Mouse (Mus musculus): ENCODE results near the gene Alg3. TPM values are rescaled to one million over a fixed set of nuclear protein-coding genes. Genes with fewer than 3 reads are reported as not detected.

Gene Alg3
- 46.9 and 58.9 TPM in 2 replicates for polyA plus RNA-seq (2014; fragmentation: Nextera tagmentation; extraction: Ambion mirVana)

DNA sequence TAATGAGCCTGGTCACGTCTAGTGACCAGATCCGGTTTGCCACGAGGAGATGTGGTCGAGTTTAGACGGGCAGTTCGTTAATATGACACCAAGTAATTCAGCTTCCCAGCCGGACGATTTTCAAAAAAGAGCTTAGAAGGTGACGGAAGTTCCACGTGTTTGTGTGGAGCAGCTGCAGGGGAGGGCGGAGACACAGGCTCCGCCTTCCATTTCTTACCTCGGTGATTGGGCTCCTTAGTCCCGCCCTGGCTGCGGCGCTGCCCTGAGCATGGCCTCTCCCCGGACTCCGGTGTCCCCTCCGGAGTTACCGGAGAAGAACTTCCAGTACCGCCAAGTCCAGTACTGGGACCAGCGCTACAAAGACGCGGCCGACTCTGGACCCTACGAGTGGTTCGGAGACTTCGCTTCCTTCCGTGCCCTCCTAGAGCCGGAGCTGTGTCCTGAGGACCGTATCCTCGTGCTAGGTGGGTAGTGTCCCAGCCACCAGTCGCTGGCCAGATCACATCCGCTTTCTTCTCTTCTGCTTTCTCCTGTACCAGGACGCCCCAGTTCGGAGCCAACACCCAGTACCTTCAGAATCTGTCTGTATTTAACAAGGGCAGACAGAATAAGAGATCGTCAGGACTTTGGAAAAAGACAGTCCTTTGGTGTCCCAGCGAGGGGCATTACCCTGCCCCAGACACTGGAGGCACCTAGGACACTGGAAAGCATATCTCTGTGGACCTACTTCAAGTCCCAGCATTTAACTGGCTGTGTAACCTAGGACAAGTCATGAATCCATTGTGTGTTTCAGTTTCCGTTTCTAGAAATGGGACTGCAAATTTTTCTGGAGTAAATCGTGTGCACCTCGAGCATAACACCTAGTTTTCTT is at the start of gene Alg3, which contains the start of the genes Eef1akmt4 and Gm49333:
Gene Alg3, minus strand, starts transcription at position 379 of the 871 bp plus-strand sequence.
Gene Eef1akmt4, plus strand, starts transcription at position 237 of the 871 bp plus-strand sequence.
Gene Gm49333, plus strand, starts transcription at position 254 of the 871 bp plus-strand sequence.
- peak; percentile 96 for ATAC-seq (replicated peaks; ENCODE audit: low FRiP score)

DNA sequence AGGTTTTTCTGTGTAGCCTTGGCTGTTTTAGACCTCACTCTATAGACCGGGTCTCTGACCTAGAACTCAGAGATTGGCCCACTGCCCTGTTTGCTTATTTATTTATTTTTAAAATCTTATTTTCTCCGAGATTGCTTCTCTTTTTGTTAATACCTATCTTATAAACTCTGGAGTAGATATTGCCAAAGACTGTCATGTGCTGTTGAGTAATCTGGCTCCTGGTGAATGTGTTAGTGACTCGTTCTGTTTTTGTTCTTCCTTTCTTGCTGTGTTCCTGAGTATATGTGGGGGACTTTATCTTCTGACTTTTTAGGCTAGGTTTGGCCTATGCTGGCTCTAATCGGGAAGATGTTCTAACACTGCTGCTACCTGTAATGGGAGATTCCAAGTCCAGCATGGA is 46.1 kb upstream of the Alg3 start:
- no peak overlapping the region for H3K4me3 ChIP-seq (ENCODE audit: low read depth, low read length)
- no peaks in the 10 kb centered on the region for H3K27me3 ChIP-seq (ENCODE audit: control insufficient read depth, insufficient read depth, low read length)
- no peaks in the 10 kb centered on the region for H3K9me3 ChIP-seq (ENCODE audit: control insufficient read depth, low read length)
- H3K4me2 ChIP-seq (ENCODE audit: low read depth, low read length, severe bottlenecking), result no peak overlapping the region
- no peaks in the 10 kb centered on the region; the same call in 1 of the 2 replicates for H3K4me1 ChIP-seq (replicated peaks; ENCODE audit: control insufficient read depth, insufficient read depth, low read length)
- peaks cover 26% of the 10 kb centered on the region for H3K36me3 ChIP-seq (ENCODE audit: control insufficient read depth, insufficient read depth, low read length)
- 98% methylated on average over 4 of the region's 4 CpGs for WGBS
- no peak overlapping the region for H3K27ac ChIP-seq (ENCODE audit: low read depth, low read length)
- ATAC-seq (replicated peaks; ENCODE audit: low FRiP score) (no peak), DNase-seq (ENCODE audit: low spot score) (no peak)
- no peak overlapping the region for H3K9ac ChIP-seq (ENCODE audit: low read length)

More for the DNA sequence above, at the start of gene Alg3, which contains the start of the genes Eef1akmt4 and Gm49333:
- Histone ChIP-seq H3K9ac (ENCODE audit: low read length) (peak within 1 kb of the TSS; percentile 97), H3K27me3 (ENCODE audit: control insufficient read depth, insufficient read depth, low read length) (no peaks in the 10 kb centered on the region), H3K4me1 (replicated peaks; ENCODE audit: control insufficient read depth, insufficient read depth, low read length) (peaks cover 4% of the 10 kb centered on the region; the same call in 1 of the 2 replicates), H3K4me2 (ENCODE audit: low read depth, low read length, severe bottlenecking) (peak within 1 kb of the TSS; percentile 67), H3K27ac (ENCODE audit: low read depth, low read length) (peak within 1 kb of the TSS; percentile 78), H3K9me3 (ENCODE audit: control insufficient read depth, low read length) (no peaks in the 10 kb centered on the region), H3K36me3 (ENCODE audit: control insufficient read depth, insufficient read depth, low read length) (0 out of 2 replicates have a peak, but pooled peaks cover 2% of the 10 kb centered on the region), H3K4me3 (ENCODE audit: low read depth, low read length) (peak within 1 kb of the TSS; percentile 76)
- peak; percentile 90 for DNase-seq (ENCODE audit: low spot score)
- WGBS, result 2% methylated on average over 41 of the region's 41 CpGs

DNA sequence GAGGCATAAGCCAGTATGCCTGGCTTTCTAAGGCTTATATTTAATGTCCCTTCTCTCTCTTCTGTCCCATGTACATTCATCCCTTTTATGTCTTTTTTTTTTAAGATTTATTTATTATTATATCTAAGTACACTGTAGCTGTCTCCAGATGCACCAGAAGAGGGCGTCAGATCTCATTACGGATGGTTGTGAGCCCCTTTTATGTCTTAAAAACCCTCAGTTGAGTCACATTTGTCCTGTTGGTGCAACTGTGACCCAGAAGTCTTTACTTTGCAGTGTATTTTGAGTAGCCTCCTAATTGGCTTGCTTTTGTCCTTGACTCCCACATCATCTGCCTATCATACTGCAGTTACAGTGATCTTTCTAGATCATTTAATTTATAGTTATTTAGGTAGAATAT is 41.8 kb upstream of the Alg3 start:
- H3K27ac ChIP-seq (ENCODE audit: low read depth, low read length), result no peak overlapping the region
- peaks cover 13% of the 10 kb centered on the region; the same call in 1 of the 2 replicates for H3K36me3 ChIP-seq (ENCODE audit: control insufficient read depth, insufficient read depth, low read length)
- DNase-seq (ENCODE audit: low spot score), result no peak
- H3K4me3 ChIP-seq (ENCODE audit: low read depth, low read length), result no peak overlapping the region
- H3K9ac ChIP-seq (ENCODE audit: low read length), result no peak overlapping the region
- 45% methylated on average over 2 of the region's 2 CpGs for WGBS
- no peak overlapping the region for H3K4me2 ChIP-seq (ENCODE audit: low read depth, low read length, severe bottlenecking)
- no peaks in the 10 kb centered on the region for H3K9me3 ChIP-seq (ENCODE audit: control insufficient read depth, low read length)
- H3K4me1 ChIP-seq (replicated peaks; ENCODE audit: control insufficient read depth, insufficient read depth, low read length), result peaks cover 2% of the 10 kb centered on the region; the same call in 1 of the 2 replicates
- no peaks in the 10 kb centered on the region for H3K27me3 ChIP-seq (ENCODE audit: control insufficient read depth, insufficient read depth, low read length)
- no peak for ATAC-seq (replicated peaks; ENCODE audit: low FRiP score)

DNA sequence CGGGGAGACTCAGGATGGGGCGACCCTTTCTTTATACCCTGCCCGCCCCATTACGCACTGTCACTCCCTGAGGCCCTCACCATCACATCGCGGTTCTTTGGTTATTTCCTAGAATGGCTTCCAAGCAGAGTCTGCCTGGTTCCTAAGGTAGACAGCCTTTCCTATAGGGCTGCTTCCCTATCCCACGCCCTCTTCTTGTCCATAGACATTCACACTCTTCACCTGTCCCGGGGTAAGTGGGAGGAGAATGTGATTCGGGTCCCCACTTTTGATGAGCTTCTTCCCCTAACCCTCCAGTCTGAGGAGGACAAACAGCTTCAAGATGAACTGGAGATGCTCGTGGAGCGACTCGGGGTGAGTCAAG is 40.4 kb upstream of the Alg3 start:
- Histone ChIP-seq H3K9me3 (ENCODE audit: control insufficient read depth, low read length) (no peaks in the 10 kb centered on the region), H3K4me3 (ENCODE audit: low read depth, low read length) (peak overlapping the region; percentile 89), H3K36me3 (ENCODE audit: control insufficient read depth, insufficient read depth, low read length) (peaks cover 9% of the 10 kb centered on the region; the same call in 1 of the 2 replicates), H3K27ac (ENCODE audit: low read depth, low read length) (0 out of 2 replicates have a peak overlapping the region, but pooled peaks have one; percentile 12), H3K9ac (ENCODE audit: low read length) (peak overlapping the region; percentile 86), H3K27me3 (ENCODE audit: control insufficient read depth, insufficient read depth, low read length) (no peaks in the 10 kb centered on the region), H3K4me1 (replicated peaks; ENCODE audit: control insufficient read depth, insufficient read depth, low read length) (peaks cover 2% of the 10 kb centered on the region; the same call in 1 of the 2 replicates), H3K4me2 (ENCODE audit: low read depth, low read length, severe bottlenecking) (peak overlapping the region; percentile 96)
- WGBS, result 12% methylated on average over 12 of the region's 12 CpGs
- DNase-seq (ENCODE audit: low spot score), result no peak
- no peak for ATAC-seq (replicated peaks; ENCODE audit: low FRiP score)

DNA sequence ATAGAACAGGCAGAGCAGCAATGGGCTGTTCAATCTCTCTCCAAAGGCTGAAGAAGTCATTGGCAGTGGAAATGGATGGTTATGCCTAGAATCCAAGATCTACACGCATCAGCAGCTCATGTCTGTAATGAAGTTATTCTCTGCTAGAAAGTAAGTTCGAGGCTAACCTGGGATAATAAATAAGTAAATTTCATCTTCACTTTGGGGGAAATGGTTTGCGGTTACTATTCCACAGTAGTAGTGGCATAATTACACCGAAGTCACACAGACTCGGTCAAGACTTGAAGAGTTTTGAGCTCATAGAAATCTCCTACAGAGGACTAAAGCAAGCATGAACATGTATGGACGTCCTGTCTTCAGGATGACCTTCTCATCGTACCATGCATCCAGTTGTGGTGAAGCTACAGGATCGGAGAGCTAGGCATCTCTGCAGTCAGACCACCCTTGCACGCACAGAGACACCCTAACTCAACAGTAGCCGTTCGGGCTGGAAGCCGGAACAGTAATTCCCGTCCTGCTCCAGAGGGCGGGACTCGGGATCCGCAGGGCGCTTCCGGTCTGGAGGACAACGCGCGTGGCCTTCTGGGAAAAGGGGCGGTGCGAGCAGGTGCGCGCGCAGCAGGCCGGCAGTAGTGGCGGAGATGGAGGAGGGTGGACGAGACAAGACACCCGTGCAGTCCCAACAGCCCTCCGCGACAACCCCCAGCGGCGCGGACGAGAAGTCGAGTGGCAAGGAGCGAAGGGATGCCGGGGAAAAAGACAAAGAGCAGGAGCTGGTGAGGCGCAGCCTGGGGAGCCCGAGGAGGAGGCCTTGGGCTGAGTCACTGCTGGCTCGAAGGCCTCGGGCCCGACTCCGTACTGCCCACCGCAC is 39.8 kb upstream of the Alg3 start, which contains the start of gene Psmd2:
Gene Psmd2, plus strand, starts transcription at position 577 of the 871 bp plus-strand sequence.
- Histone ChIP-seq H3K27ac (ENCODE audit: low read depth, low read length) (peak within 1 kb of the TSS; percentile 68; the same call in 1 of the 2 replicates), H3K36me3 (ENCODE audit: control insufficient read depth, insufficient read depth, low read length) (peaks cover 9% of the 10 kb centered on the region; the same call in 1 of the 2 replicates), H3K9ac (ENCODE audit: low read length) (peak within 1 kb of the TSS; percentile 86), H3K4me3 (ENCODE audit: low read depth, low read length) (peak within 1 kb of the TSS; percentile 89), H3K9me3 (ENCODE audit: control insufficient read depth, low read length) (no peaks in the 10 kb centered on the region), H3K4me2 (ENCODE audit: low read depth, low read length, severe bottlenecking) (peak within 1 kb of the TSS; percentile 96), H3K4me1 (replicated peaks; ENCODE audit: control insufficient read depth, insufficient read depth, low read length) (peaks cover 2% of the 10 kb centered on the region; the same call in 1 of the 2 replicates), H3K27me3 (ENCODE audit: control insufficient read depth, insufficient read depth, low read length) (no peaks in the 10 kb centered on the region)
- DNase-seq (ENCODE audit: low spot score), result peak; percentile 98
- WGBS, result 2% methylated on average over 45 of the region's 46 CpGs
- peak; percentile 96 for ATAC-seq (replicated peaks; ENCODE audit: low FRiP score)

DNA sequence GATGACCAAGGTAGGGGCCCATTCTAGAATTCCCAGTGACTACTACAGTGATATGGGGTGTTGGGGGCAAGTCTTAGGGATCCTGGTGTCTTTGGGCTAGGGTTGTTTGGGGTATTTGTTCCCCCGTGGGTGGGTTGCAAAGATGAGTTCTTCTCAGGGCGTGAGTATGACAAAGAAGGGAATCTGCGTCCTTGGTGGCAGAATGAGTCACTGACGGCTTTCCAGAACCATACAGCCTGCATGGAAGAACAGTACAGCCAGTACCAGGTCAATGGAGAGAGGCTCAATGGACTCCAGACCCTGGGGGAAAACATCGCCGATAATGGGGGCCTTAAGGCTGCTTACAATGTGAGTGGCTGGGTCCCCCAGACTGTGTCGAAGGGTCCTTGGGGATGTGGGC is 32.4 kb upstream of the Alg3 start:
- 81% methylated on average over 7 of the region's 7 CpGs for WGBS
- Histone ChIP-seq H3K4me2 (ENCODE audit: low read depth, low read length, severe bottlenecking) (no peak overlapping the region), H3K27me3 (ENCODE audit: control insufficient read depth, insufficient read depth, low read length) (no peaks in the 10 kb centered on the region), H3K9ac (ENCODE audit: low read length) (no peak overlapping the region), H3K36me3 (ENCODE audit: control insufficient read depth, insufficient read depth, low read length) (no peaks in the 10 kb centered on the region), H3K4me3 (ENCODE audit: low read depth, low read length) (no peak overlapping the region), H3K9me3 (ENCODE audit: control insufficient read depth, low read length) (no peaks in the 10 kb centered on the region), H3K4me1 (replicated peaks; ENCODE audit: control insufficient read depth, insufficient read depth, low read length) (0 out of 2 replicates have a peak, but pooled peaks cover 2% of the 10 kb centered on the region), H3K27ac (ENCODE audit: low read depth, low read length) (no peak overlapping the region)
- DNase-seq (ENCODE audit: low spot score) (no peak), ATAC-seq (replicated peaks; ENCODE audit: low FRiP score) (no peak)

DNA sequence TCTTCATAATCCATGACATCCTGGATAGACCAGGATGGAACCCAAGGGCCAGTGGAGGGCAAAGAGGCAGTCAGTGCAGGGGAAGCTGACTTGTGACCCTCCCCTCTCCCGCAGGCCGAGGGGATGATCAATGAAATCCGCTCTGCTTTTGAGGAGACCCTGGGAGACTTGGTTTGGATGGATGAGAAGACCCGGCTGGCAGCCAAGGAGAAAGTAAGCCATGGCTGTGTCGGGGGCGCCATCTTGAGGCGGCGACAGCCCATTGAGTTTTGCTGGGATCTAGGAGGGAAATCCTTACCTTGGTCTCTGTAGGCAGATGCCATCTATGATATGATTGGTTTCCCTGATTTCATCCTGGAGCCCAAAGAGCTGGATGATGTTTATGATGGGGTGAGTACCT is 30.6 kb upstream of the Alg3 start:
- H3K9ac ChIP-seq (ENCODE audit: low read length), result no peak overlapping the region
- WGBS, result 2% methylated on average over 8 of the region's 8 CpGs
- ATAC-seq (replicated peaks; ENCODE audit: low FRiP score) (peak; percentile 44; the same call in 1 of the 2 replicates), DNase-seq (ENCODE audit: low spot score) (peak; percentile 85)
- H3K27me3 ChIP-seq (ENCODE audit: control insufficient read depth, insufficient read depth, low read length), result no peaks in the 10 kb centered on the region
- 0 out of 2 replicates have a peak, but pooled peaks cover 2% of the 10 kb centered on the region for H3K4me1 ChIP-seq (replicated peaks; ENCODE audit: control insufficient read depth, insufficient read depth, low read length)
- H3K4me3 ChIP-seq (ENCODE audit: low read depth, low read length), result no peak overlapping the region
- H3K9me3 ChIP-seq (ENCODE audit: control insufficient read depth, low read length), result no peaks in the 10 kb centered on the region
- H3K27ac ChIP-seq (ENCODE audit: low read depth, low read length), result no peak overlapping the region
- no peak overlapping the region for H3K4me2 ChIP-seq (ENCODE audit: low read depth, low read length, severe bottlenecking)
- H3K36me3 ChIP-seq (ENCODE audit: control insufficient read depth, insufficient read depth, low read length), result no peaks in the 10 kb centered on the region

DNA sequence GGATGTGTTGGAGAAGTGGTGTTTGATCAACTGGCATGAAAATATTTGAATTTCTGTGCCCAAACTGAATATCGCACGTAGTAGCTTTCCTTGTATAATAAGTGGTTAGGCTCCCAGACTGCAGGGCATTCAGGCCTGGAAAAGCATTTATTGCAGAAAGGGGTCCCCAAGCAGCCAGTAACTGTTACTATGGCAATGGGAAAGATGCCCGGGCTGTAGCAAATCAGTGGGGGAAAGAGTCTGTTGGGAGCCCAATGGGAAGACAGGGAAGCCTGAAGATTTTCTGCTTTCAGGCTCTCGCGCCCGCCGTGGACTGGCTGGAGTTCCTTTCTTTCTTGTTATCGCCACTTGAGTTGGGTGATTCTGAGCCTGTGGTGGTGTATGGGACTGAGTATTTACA is 26.8 kb upstream of the Alg3 start:
- Histone ChIP-seq H3K4me1 (replicated peaks; ENCODE audit: control insufficient read depth, insufficient read depth, low read length) (0 out of 2 replicates have a peak, but pooled peaks cover 2% of the 10 kb centered on the region), H3K27me3 (ENCODE audit: control insufficient read depth, insufficient read depth, low read length) (no peaks in the 10 kb centered on the region), H3K9me3 (ENCODE audit: control insufficient read depth, low read length) (no peaks in the 10 kb centered on the region), H3K4me2 (ENCODE audit: low read depth, low read length, severe bottlenecking) (no peak overlapping the region), H3K27ac (ENCODE audit: low read depth, low read length) (no peak overlapping the region), H3K36me3 (ENCODE audit: control insufficient read depth, insufficient read depth, low read length) (no peaks in the 10 kb centered on the region), H3K4me3 (ENCODE audit: low read depth, low read length) (no peak overlapping the region), H3K9ac (ENCODE audit: low read length) (no peak overlapping the region)
- ATAC-seq (replicated peaks; ENCODE audit: low FRiP score) (no peak), DNase-seq (ENCODE audit: low spot score) (no peak)
- WGBS, result 87% methylated on average over 8 of the region's 8 CpGs
